Mouse (Mus musculus) adrenal gland, postnatal 14 days (tissue): ENCODE data around the gene Plekhf1. TPM values are rescaled to one million over a fixed set of nuclear protein-coding genes. Genes with fewer than 3 reads are reported as not detected.
A peak's percentile ranks its signal among the peaks of the same experiment; 100 is the strongest.

Source experiments
- DNase-seq: peaks from one replicate; pipeline ENCODE4 v3.0.0; 2021; ENCODE audit warnings: mixed read lengths
- total RNA-seq: library from RNA; stranded (reverse); gene quantifications from 2 replicates; pipeline ENCODE4 v1.2.3, GENCODE M21; 2021

Gene Plekhf1
- total RNA-seq, 1 experiment from 2014 or later, result 6.0 TPM

DNA sequence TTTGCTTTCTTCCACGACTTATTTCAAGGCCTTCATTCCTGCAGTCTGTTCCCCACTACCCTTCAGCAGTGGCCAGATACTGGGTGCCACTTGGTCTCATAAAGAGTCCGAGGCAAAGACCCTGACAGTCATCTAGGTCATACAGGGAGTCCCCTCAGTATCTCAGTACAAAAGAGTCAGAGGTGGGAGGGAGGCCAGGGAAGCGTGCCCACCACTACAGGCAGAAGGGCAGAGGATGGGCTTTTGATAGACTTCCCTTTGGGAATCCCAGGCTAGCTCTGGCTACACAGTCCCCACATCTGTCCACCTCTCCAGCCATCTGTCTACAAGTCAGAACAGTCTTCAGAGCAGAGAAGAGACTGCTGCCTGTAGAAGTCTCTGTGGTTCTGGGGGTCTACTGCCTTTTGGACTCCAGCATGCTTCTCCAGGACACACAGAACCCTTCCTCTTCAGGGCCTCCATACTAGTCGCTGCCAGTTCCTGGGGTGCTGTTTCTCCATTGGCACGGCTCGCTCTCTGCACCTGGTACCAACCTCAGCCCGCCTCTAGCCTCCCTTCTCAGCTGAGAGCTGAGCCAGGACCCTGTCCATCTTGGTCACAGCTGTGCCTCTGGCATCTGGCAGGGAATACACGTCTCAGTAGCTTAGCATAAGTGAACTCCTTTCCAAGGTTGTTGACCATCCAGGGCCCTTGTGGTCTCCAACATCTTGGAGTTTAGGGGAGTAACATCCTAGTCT, 9.0 kb downstream of the Plekhf1 start:
- DNase-seq, result no peak

DNA sequence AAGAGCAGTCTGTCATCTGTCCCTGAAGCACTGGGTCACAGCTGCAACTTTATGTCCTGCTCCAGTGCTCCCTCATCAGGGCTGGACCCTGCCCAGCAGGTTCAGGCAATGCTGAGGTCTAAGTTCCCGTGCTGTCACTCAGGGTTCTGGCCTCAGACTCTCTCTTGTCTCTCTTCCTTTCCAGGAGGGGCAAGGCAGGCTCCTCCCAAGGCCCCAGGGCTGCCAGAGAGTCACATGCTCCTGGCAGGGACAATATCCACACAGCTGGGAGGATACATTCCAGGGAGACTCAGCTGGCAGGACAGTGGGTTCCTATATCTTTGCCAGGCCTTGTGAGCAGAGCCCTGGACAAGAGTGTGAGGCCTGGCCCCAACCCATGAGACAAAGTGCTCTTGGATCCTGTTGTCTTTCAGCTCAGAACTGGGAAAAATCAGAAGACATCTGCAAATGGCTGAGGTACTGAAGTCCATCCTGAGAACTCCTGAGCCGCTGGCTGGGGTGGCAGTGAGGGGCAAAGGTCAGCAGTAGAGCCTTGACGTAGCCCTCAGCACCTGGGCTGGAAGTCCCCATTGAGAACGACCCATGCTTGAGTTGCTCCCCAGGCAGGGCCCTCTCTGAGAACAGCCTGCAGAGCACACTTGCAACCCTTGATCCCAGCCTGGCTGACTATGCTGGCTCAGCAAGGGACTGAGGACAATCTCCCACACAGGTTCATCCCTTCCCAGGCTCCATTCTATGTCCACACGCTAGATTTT, 10.2 kb downstream of the Plekhf1 start:
- peak; percentile 89 for DNase-seq

DNA sequence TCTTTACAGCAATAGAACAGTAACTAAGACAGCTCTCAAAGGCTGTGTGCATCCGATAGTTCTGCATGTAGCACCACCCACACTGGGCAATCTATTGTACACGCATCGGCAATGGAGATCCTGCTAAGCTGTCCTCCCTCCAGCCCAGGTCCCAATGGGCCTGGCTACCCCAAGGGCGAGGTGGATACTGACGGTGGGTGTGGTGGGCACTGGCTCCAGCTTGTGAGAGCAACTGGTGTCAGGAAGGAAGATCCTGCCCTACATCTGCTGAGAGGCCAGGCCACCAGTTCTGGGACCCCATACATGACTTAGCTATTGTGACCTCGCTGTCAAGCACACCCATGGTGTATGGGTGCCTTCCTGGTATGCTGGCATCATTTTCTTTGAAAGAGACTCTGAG, 12.1 kb downstream of the Plekhf1 start:
- no peak for DNase-seq

DNA sequence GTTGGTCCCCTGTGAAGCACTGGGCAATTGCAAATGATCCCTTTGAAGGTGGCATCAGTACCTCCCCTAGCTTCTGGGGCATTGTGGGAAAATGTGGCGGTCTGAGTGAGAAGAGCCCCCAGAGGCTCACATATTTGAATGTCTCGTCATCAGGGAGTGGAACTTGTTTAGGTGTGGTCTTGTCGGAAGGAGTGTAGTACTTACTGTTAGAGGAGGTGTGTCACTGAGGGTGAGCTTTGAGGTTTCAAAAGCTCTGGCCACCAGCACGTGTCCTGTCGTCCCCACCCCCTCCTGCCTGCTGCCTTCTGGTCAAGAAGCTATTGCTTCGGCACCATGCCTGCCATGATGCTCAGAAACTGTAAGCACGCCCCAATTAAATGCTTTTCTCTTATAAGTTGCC, 12.5 kb downstream of the Plekhf1 start:
- no peak for DNase-seq

DNA sequence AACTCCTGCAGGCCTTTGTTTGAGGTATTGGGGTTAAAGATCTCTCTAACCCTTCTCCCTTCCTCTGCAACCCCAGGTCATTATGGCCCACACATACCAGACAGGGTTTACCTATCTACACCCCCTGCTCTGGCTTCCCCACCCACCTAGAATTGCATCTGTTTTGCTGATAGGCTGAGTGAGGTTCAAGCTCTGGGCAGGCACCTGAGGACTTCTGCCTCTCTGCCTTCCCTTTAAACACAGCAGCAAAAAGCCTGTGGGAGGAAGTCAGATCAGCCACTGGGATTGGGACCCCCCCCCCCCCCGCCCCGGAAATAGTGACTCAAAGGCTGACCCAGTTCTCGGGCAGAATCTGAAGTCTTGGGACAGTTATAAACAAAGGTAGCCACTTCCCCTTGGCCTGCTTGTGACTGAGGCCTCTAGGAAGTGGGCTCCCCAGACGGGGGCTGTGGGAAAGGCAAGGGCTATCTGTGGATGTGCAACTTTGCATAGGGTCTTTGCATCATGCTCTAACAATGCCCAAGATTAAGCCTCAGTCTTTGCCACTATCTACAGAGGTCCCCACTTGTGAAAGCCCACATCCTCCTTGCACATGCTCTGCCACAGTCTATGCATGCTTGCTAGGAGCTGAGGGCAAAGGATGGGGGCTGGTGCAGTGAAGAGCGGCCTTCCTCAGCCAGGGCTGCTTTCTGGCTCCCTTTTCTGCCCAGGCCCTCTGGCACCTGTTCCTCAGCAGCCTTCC, 13.2 kb downstream of the Plekhf1 start:
- no peak for DNase-seq

DNA sequence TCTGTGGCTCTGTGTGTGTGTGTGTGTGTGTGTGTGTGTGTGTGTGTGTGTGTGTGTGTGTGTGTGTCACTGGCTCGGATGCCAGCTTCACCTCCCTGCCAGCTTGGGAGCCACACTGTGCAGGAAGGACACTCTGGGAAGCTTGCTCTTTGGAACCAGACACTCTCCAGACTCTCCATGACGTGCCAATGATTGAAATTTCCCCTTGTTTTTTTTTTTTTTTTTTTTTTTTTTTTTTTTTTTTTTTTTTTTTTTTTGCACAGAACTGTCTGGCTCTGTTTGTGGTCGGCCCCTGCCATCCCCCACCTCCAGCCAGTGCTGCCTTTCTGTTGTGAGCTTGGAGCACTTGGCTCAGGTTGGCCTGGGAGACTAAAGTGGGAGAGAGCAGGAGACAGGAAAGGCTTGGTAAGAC, 15.2 kb downstream of the Plekhf1 start:
- peak; percentile 48 for DNase-seq

DNA sequence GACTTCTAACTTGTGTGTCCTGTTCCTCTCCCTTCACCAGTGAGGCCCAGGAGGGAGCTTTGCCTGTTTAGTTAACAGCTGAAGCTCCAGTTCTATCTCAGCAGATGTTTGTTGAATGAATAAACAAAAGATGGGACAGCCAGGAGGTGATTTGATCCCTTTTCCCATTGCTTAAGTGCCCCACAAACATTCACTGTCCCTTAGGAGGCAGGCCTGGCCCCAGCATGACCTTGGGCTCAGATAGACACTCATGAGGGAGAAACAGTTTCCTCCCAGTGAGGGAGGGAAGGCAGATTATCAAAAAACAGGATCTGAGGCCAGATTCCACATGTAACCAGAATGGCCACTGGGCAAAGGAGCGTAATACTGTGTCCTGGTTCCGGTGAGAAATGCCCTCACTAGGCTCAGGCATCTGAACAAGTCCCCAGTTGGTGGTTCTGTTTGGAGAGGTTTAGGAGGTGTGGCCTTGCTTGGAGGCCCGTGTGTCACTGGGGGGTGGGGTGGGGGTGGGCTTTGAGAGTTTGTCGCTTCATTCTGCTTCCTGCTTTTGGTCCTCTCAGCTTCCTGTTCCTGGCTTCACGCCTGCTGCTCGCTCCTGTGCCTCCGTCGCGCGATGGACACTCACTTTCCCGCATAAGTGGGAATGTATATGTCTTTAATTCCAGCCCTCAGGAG, 18.2 kb downstream of the Plekhf1 start:
- DNase-seq, result peak; percentile 44

DNA sequence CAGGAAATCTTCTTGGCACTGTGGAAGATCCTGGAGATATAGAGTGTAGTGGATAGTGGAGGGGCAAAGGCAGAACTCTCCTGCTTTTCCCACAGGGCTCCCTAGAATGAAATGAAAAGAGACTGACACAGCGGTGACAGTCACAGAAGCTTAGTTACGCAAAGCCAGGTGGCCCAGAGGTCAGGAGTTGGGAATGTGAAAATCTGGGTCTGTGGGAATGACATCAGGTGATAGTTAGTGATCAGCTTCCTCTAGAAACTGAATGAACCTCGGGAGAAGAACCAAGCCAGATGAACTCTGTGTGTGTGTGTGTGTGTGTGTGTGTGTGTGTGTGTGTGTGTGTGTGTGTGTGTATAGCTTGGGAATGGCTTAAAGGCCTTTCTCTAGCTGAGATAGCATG, 18.8 kb downstream of the Plekhf1 start:
- DNase-seq, result no peak

DNA sequence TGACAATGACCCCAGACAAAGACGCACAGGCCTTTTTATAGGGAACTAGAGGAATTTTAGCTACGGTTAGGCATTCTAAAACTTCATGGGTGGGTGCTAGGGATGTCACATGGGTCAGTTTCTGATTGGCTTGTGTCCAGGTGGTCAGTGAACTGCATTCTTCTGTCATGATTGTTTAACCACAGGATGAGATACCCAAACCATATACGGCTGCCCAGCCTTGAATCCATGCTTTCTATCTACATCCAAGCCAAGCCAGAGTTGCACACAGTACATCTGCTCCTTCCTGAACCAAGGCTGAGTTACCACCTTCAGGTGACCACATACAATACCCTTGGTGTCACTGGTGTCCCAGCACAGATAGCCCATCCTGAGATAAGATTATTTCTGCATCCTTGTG, 21.3 kb downstream of the Plekhf1 start:
- DNase-seq, result no peak

DNA sequence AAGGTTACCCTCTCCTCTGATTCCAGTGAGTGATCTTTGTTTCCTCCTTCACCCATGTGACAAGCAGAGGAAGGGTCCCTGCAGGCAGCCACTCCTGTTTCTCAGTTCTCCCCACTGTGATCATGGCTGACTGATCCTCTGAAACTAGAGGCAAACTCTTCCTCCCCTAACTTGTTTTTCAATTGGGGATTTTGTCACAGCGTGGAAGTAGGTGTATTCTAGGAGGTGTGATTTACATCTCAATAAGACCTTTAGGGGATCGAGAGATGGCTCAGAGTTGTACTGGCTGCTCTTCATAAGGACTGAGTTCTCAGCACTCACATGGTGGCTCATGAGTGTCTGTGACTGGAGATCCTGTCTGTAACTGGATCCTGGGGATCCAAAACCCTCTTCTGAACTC, 22.0 kb downstream of the Plekhf1 start:
- DNase-seq, result no peak

DNA sequence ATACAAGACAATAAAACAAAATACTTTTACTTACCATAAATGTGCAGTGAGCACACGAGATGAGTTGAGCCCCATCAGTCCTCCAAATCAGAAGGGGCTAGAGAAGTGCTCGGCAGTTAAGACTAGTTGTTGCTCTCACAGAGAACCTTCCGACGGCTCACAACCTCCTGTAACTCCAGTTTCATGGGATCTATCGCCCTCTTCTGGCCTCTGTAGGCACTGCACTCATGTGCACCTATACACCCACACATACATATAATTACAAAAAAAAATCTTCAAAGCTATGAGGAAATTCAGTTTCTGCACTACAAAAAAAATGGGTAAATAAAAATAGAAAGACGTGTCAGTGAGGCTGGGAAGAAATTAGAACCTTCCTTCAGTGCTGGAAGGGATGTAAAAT, 23.5 kb downstream of the Plekhf1 start:
- DNase-seq, result no peak

DNA sequence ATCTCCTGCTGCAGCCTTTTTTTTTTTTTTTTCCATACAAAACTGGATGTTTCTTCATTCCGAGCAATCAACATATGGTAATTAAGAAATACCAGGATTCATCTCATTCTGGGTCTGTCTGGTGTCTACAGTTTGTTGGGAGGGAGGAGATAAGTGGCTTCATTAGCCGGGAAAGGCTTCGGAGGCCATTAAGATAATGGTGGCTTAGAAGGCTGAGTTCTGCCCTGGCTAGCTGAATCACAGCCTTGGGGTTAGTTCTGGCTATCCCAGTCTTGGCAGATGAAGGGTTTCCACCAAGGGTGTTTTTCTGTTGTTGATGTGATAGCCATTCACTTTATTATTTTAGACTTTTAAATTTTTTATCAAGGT, 26.5 kb downstream of the Plekhf1 start:
- DNase-seq, result no peak

DNA sequence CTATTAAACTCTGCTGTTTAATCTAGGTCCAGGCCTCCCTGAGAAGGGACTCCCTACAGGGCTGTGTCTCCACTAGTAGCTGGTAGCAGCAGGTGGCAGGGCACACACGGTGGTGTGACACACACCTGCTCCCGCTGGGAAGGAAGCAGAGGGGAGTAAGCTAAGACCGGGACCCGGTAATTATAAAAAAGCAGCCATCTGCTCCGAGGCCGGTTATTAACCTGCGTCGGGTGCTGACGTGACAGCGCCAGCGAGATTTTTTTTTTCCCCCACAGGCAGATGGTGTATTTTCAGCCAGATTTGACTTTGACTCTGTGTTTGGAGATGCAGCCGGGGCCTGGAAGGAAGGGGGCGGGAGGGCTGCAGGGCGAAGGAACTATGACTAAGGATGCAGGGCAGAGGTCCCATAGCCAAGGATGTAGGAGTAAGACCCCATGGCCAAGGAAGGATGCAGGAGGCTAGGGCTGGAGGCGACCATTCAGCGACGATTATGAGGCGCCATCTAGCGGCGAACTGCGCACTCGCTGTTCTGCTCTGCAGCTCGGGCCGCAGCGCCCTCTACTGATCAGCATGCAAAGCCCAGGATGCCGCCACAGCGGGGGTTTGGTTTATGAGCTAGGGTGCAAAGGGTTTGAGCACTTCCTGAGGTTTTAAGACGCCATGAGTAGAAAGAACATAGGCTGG, 27.1 kb downstream of the Plekhf1 start:
- peak; percentile 91 for DNase-seq

DNA sequence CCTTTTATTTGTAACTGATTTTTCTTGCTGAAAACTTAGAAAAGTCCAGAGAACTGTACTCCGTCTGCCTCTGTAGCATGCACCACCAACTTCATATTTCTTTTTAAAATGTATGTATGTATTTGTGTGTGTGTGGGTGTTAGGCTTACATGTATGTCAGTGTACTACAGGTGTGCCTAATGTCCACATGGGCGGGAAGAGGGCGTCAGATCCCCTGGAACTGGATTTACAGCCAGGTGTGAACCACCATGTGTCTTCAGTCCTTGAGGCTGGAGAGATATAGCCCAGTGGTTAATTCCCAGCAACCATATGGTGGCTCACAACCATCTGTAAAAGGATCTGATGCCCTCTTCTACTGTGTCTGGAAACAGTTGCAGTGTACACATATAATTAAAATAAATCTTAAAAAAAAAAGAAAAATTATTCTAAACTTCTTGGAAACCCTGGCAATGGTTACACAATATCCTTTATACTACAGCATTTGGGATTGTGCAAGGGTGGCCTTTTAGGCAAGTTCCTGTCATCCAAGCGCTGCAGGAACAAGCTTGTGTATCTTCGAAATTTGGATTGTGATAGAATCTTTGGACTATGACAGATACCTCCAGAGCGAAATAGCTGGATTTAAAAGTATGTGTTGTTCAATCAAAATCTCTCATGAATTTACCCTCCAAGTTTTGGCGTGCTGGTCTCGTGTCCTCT, 27.8 kb downstream of the Plekhf1 start:
- DNase-seq, result no peak

DNA sequence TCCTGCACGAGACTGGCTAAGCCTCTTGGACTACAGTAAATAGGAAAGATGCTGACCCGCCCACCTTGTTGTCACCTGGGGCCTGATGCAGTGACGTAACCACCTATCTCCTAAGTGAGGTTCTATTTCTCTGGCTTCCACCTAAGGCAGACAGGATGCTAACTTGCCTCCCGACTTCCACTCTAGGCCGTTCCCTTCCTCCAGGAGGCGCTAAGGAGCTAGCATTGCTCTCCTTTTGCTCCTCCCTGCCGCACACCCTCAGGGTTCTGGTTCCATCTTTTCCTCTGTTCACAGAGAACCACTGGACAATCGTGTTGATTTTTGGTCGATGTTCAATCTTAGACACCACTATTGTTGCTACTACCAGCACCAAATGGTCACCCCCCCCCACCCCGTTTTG, 36.2 kb downstream of the Plekhf1 start:
- peak; percentile 58 for DNase-seq

DNA sequence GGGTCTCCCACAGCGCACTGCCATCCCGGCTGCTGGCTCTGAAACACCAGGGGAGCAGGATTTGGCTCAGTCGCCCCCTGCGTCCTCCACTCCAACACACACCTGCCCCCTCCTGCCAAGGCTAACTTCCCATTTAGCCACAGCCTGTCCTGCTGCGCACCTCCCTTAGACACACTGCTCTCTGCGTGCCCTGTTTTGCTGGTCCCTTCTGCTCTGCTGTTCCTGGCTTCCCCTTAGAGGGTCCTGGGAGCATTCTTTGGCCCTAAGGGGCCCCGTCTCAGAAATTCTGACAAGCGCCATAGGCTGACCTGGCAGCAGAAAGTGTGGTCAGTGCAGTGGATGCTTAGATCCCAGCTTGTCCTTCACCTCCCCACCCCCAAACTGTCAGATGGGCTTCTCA, 36.7 kb downstream of the Plekhf1 start:
- no peak for DNase-seq

DNA sequence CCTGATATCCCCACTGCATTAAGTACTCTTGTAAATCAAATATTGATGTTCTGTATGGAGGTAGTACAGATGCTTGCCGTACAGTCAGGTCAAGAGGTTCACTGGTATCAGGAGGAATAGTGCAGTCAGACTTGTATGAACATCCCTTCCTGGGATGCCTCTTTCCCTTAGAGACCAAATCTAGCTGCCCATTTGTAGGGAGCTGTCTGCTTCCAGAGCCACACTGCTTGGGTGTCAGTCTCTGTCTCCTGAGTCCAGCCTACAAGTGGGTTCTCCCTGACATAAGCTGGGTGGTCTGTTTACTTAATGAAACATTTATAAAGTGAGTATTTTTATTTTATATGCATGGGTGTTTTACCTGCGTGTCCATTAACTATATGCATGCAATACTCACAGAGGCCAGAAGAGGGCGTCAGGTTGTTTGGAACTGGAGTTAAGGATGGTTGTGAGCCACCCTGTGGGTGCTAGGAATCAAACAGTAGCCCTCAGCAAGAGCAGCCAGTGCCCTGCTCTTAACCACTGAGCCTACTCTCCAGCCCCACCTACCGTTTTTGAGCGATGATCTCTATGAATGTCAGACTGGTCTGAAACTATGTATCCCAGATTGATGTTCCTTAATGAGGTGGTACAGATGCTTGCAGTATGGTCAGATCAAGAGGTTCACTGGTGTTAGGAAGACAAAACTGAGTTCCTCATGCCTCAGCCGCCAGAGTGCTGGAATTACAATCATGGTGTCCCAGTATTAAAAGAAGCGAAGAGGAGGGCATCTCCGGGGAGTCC, 37.6 kb downstream of the Plekhf1 start:
- DNase-seq, result no peak

DNA sequence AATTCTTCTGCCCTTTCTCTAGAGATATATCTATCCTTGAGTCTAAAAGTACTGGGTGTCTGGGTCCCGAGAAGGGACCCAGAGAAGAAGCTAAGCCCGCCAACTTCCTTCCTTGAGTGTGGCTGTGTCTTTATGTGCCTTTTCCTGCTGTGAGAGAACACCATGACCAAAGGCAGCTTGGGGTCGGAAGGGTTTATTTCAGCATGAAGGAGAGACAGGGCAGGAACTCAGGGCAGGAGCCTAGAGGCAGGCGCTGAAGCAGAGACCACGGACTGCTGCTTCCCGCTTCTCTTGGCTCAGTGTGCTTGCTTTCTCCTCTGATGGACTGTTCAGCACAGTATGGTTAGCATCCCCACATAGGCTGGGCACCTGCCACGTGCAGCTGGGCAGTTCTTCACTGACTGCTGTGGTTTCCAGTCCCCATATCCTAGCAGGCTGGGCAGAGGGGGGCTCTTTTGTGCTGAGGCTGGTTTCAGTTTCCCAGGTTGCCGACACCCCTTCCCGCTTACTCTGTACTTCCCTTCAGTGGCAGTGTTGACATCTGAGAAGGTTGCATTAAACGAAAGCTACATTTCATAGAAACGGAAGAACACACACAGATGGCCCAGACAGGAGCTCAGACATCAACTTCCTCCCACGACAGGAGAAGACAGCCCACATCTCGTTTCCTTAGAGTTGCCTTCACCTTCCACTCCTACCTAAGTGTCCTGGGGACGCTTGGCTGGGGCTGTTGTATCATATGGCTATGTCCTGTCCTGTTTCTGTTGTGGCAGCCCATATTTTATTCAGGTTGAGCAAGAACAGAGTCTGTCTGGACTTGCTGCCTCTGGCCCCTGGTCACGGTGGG, 38.5 kb downstream of the Plekhf1 start:
- DNase-seq, result no peak

DNA sequence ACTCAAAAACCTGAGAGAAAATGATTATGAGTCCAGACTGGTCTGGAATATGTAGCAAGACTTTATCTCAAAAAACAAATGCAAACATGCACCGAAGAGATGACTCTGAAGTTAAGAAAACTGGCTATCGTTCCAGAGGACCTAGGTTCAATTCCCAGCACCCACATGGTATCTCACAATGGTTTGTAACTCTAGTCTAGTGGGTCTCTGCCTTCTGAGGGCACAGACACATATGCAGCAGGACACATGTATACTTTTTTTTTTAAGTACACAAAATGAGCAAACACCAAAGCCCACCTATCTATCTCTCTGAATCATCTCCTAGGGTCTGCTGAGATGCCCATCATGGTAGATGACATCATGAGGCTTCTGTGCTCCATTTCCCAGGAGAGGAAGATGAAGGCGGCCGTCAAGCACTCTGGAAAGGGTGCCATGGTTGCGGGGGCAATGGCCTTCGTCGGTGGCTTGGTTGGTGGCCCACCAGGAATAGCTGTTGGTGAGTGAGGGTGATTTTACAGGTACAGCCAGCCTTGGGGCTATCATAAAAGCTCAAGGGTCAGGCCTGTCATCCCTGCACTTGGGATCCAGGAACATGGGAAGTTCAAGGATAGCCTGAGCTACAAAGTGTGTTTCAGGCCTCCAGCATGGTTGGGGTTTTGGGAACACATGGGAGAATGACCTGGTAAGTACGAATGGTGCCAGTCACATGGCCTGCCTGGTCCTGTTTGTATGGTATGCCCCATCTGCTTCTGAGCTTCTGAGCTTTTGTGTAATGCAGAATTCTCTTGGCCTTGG, 39.3 kb downstream of the Plekhf1 start:
- no peak for DNase-seq
